Mouse (Mus musculus) forebrain, embryonic 12.5 days (tissue): ENCODE data around the gene Meiob. TPM values are rescaled to one million over a fixed set of nuclear protein-coding genes. Genes with fewer than 3 reads are reported as not detected.

Experiments
- ATAC-seq: fragments of 200-750 bp; cut with Nextera tagmentation; 2 replicates; pipeline ENCODE4 v1.8.0; 2017; ENCODE audit warnings: moderate TSS enrichment; ENCODE audit not compliant: low FRiP score
- H3K27ac ChIP-seq: fragments of 300-500 bp; sonication (generic); 2 replicates; pipeline ENCODE4 v1.5.1; 2016; ENCODE audit warnings: mild to moderate bottlenecking
- H3K27me3 ChIP-seq: fragments of 300-500 bp; sonication (generic); 2 replicates; pipeline ENCODE4 v1.6.1; 2016; ENCODE audit warnings: mild to moderate bottlenecking
- H3K36me3 ChIP-seq: fragments of 300-500 bp; sonication (generic); replicated peaks from 2 replicates; pipeline ENCODE4 v1.6.1; 2016; ENCODE audit warnings: mild to moderate bottlenecking
- H3K4me1 ChIP-seq: fragments of 300-500 bp; sonication (generic); 2 replicates; pipeline ENCODE4 v1.6.1; 2016
- H3K4me2 ChIP-seq: fragments of 300-500 bp; sonication (generic); 2 replicates; pipeline ENCODE4 v1.6.1; 2016; ENCODE audit warnings: mild to moderate bottlenecking, moderate library complexity
- H3K4me3 ChIP-seq: fragments of 300-500 bp; sonication (generic); replicated peaks from 2 replicates; pipeline ENCODE4 v1.5.1; 2016; ENCODE audit warnings: mild to moderate bottlenecking
- H3K9ac ChIP-seq: fragments of 300-500 bp; sonication (generic); 2 replicates; pipeline ENCODE4 v1.6.1; 2016; ENCODE audit warnings: mild to moderate bottlenecking
- H3K9me3 ChIP-seq: fragments of 300-500 bp; sonication (generic); 2 replicates; pipeline ENCODE4 v1.6.1; 2016
- WGBS: fragments of 180-500 bp; shearing (Covaris S2); methylation state at CpG from one replicate; pipeline ENCODE4 v1.1.7; 2016; 5-methylcytosine and 5-hydroxymethylcytosine counted together
- polyA plus RNA-seq: library from polyadenylated mRNA; unstranded; fragments of >200 nt; fragmentation: Nextera tagmentation; extraction: Ambion mirVana; gene quantifications from 2 replicates; pipeline ENCODE4 v1.2.1, GENCODE M21; 2016

The Meiob gene
- polyA plus RNA-seq, 1 experiment from 2014 or later: not detected

DNA sequence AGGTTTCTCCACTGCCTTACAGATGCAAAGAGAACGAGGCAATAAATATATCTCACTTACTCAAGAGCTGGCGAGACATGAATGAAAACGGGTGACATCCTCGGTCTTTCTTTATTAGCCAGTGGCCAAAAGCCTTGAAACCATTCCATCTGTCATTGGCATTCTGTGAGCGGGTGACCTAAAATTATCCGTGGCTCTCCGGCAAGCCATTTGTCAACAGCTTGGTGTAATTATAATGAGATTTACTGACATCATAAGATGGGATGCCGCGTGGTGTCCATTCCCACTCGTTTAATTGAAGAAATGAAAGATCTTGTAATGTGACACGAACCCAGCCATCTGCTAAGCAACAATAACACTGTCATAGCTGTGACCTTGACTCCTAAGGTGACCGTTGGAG, 9.3 kb upstream of the Meiob start:
- Histone ChIP-seq H3K27me3 (peaks cover 11% of the 10 kb centered on the region; the same call in 1 of the 2 replicates), H3K9ac (no peak overlapping the region), H3K27ac (no peak overlapping the region), H3K4me2 (no peak overlapping the region), H3K9me3 (no peaks in the 10 kb centered on the region), H3K4me3 (no peak overlapping the region), H3K36me3 (no peaks in the 10 kb centered on the region), H3K4me1 (no peaks in the 10 kb centered on the region)
- no peak for ATAC-seq
- WGBS: 77% methylated on average over 12 of the region's 12 CpGs

DNA sequence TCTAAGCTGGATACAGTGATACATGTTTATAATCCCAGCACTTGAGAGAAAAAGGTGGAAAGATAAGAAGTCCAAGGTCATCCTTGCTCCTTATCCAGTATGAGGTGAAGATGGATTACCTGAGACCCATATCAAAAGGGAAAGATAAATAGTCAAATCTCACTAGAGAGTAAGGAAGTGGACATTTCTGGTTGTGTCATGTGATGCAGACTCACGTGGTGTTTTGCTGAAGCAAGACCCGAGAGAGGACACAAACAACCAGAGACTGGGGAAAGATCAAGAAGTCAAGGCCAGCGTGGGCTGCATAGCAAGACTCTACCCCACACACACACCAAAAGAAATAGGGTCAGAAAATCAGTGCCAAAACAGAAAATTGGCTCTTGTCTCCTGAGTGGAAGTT, 7.1 kb upstream of the Meiob start:
- Histone ChIP-seq H3K36me3 (no peaks in the 10 kb centered on the region), H3K9me3 (no peaks in the 10 kb centered on the region), H3K9ac (no peak overlapping the region), H3K4me2 (no peak overlapping the region), H3K27ac (no peak overlapping the region), H3K4me3 (no peak overlapping the region), H3K4me1 (no peaks in the 10 kb centered on the region), H3K27me3 (0 out of 2 replicates have a peak, but pooled peaks cover 6% of the 10 kb centered on the region)
- no peak for ATAC-seq
- WGBS: 71% methylated on average over 3 of the region's 3 CpGs

GRCm38 (mm10) chr17:24798229-24798628, 5.9 kb upstream of the Meiob start:
- Histone ChIP-seq H3K9ac (no peak overlapping the region), H3K4me1 (no peaks in the 10 kb centered on the region), H3K36me3 (no peaks in the 10 kb centered on the region), H3K4me3 (no peak overlapping the region), H3K27ac (no peak overlapping the region), H3K4me2 (no peak overlapping the region), H3K27me3 (peaks cover 12% of the 10 kb centered on the region; the same call in 1 of the 2 replicates), H3K9me3 (no peaks in the 10 kb centered on the region)
- ATAC-seq: no peak
- 59% methylated on average over 9 of the region's 9 CpGs for WGBS

DNA sequence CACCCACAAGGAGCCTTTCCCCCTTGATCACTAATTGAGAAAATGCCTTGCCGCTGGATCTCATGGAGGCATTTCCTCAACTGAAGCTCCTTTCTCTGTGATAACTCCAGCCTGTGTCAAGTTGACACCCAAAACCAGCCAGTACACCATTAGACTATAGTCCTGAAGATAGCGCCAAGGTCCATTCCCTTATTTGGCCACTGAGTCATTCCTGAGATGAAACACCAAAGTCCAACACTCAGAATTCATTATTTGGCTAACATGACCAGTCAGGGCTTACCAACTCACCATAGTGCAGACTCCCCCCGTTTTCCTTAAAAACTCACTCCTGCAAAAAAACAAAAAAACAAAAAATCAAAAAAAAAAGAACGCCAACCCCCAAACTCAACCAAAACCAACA, 4.6 kb upstream of the Meiob start:
- Histone ChIP-seq H3K9me3 (no peaks in the 10 kb centered on the region), H3K27ac (no peak overlapping the region), H3K4me3 (no peak overlapping the region), H3K36me3 (no peaks in the 10 kb centered on the region), H3K4me2 (no peak overlapping the region), H3K4me1 (peaks cover 5% of the 10 kb centered on the region; the same call in 1 of the 2 replicates), H3K27me3 (peaks cover 23% of the 10 kb centered on the region), H3K9ac (no peak overlapping the region)
- 91% methylated on average over 4 of the region's 4 CpGs for WGBS
- ATAC-seq: no peak

- Histone ChIP-seq H3K4me2 (no peak overlapping the region), H3K27me3 (peaks cover 31% of the 10 kb centered on the region), H3K36me3 (no peaks in the 10 kb centered on the region), H3K9me3 (no peaks in the 10 kb centered on the region), H3K27ac (no peak overlapping the region), H3K4me3 (no peak overlapping the region), H3K4me1 (peaks cover 7% of the 10 kb centered on the region; the same call in 1 of the 2 replicates), H3K9ac (no peak overlapping the region)
- no peak for ATAC-seq
- WGBS: 58% methylated on average over 3 of the region's 3 CpGs
These were observed 3.6 kb upstream of the Meiob start for GRCm38 (mm10) chr17:24800524-24800923.

DNA sequence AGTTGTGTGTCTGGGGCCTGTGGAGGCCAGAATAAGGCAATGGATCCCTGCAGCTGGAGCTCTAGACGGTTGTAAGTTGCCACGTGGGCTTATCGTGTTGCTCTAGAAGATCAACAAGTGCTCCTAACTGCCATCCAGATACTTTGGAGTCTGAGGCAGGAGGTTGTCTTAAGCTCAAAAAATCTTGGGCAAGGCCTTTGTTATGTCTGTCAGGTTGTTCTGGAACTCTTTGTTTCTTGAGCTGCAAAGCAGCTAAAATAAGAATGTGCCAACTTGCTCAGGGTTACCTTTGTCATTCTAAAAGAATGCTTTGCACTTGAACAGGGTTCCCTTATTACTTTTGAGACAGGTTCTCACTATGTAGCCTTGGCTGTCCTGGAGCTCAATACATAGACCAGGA, 7.1 kb downstream of the Meiob start:
- Histone ChIP-seq H3K4me2 (no peak overlapping the region), H3K4me1 (no peaks in the 10 kb centered on the region), H3K4me3 (no peak overlapping the region), H3K36me3 (no peaks in the 10 kb centered on the region), H3K27me3 (peaks cover 20% of the 10 kb centered on the region), H3K9ac (no peak overlapping the region), H3K27ac (no peak overlapping the region), H3K9me3 (no peaks in the 10 kb centered on the region)
- 76% methylated on average over 3 of the region's 3 CpGs for WGBS
- ATAC-seq: no peak

DNA sequence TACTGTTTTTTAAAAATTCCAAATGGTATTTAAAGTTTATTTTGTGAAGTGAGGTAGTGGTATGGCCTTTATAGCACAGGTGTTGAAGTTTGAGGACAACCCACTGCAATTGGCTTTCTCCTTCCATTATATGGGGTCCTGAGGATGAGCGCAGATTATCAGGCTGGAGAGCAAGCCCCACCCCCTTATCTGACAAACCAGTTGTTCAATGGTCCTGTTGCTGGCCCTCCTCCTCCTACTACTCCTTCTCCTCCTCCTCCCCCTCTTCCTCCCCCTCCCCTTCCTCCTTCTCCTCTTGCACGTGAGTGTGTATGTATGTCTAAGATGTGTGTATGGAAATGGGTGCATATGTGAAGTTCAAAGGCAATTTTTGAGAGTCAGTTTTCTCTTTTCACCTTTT, 8.1 kb downstream of the Meiob start:
- no peaks in the 10 kb centered on the region for H3K9me3 ChIP-seq
- no peak overlapping the region for H3K27ac ChIP-seq
- peaks cover 13% of the 10 kb centered on the region for H3K27me3 ChIP-seq
- no peak for ATAC-seq
- no peaks in the 10 kb centered on the region for H3K36me3 ChIP-seq
- no peak overlapping the region for H3K9ac ChIP-seq
- no peaks in the 10 kb centered on the region for H3K4me1 ChIP-seq
- no peak overlapping the region for H3K4me2 ChIP-seq
- 46% methylated on average over 2 of the region's 2 CpGs for WGBS
- H3K4me3 ChIP-seq: no peak overlapping the region

DNA sequence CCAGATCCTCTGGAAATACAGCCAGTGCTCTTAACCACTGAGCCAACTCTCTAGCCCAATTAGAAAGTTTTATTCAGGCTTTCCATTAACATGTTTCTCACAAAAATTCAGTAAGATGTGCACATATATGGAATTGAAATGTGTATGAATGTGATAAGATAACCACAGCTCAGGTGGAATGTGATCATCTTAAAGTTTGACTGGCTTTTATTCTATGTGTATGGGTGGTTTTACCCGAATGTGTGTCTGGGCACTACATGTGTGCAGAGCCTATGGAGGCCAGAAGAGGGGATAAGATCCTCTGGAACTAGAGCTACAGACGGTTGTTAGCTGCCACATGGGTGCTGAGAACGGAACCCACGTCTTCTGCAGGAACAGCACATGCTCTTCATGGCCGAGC, 11.2 kb downstream of the Meiob start:
- H3K4me3 ChIP-seq: no peak overlapping the region
- no peaks in the 10 kb centered on the region for H3K36me3 ChIP-seq
- no peak for ATAC-seq
- peaks cover 4% of the 10 kb centered on the region; the same call in 1 of the 2 replicates for H3K27me3 ChIP-seq
- no peaks in the 10 kb centered on the region for H3K4me1 ChIP-seq
- no peak overlapping the region for H3K4me2 ChIP-seq
- no peak overlapping the region for H3K27ac ChIP-seq
- WGBS: 88% methylated on average over 5 of the region's 5 CpGs
- H3K9me3 ChIP-seq: no peaks in the 10 kb centered on the region
- no peak overlapping the region for H3K9ac ChIP-seq

- WGBS: 52% methylated on average over 1 of the region's 1 CpGs
- no peak for ATAC-seq
These were observed 13.4 kb downstream of the Meiob start for GRCm38 (mm10) chr17:24817503-24817902.

GRCm38 (mm10) chr17:24818172-24818571, 14.1 kb downstream of the Meiob start:
- WGBS: 57% methylated on average over 6 of the region's 6 CpGs
- Histone ChIP-seq H3K4me1 (no peaks in the 10 kb centered on the region), H3K9me3 (no peaks in the 10 kb centered on the region), H3K4me2 (no peak overlapping the region), H3K27me3 (peaks cover 6% of the 10 kb centered on the region), H3K27ac (no peak overlapping the region), H3K9ac (no peak overlapping the region), H3K36me3 (no peaks in the 10 kb centered on the region), H3K4me3 (no peak overlapping the region)
- ATAC-seq: no peak

More at GRCm38 (mm10) chr17:24817503-24817902, 13.4 kb downstream of the Meiob start:
- Histone ChIP-seq H3K9ac (no peak overlapping the region), H3K4me1 (no peaks in the 10 kb centered on the region), H3K27ac (no peak overlapping the region), H3K9me3 (no peaks in the 10 kb centered on the region), H3K36me3 (no peaks in the 10 kb centered on the region), H3K4me2 (no peak overlapping the region), H3K27me3 (peaks cover 8% of the 10 kb centered on the region), H3K4me3 (no peak overlapping the region)

GRCm38 (mm10) chr17:24819469-24819868, 15.4 kb downstream of the Meiob start:
- H3K27me3 ChIP-seq: peaks cover 7% of the 10 kb centered on the region
- no peak overlapping the region for H3K4me3 ChIP-seq
- ATAC-seq: no peak
- H3K27ac ChIP-seq: no peak overlapping the region
- H3K36me3 ChIP-seq: no peaks in the 10 kb centered on the region
- 78% methylated on average over 2 of the region's 2 CpGs for WGBS
- H3K4me1 ChIP-seq: no peaks in the 10 kb centered on the region
- no peak overlapping the region for H3K9ac ChIP-seq
- H3K4me2 ChIP-seq: no peak overlapping the region
- no peaks in the 10 kb centered on the region for H3K9me3 ChIP-seq

GRCm38 (mm10) chr17:24821351-24822280, 17.5 kb downstream of the Meiob start:
- H3K4me3 ChIP-seq: no peak overlapping the region
- H3K27me3 ChIP-seq: peaks cover 9% of the 10 kb centered on the region
- no peaks in the 10 kb centered on the region for H3K36me3 ChIP-seq
- 60% methylated on average over 3 of the region's 3 CpGs for WGBS
- no peak overlapping the region for H3K4me2 ChIP-seq
- no peaks in the 10 kb centered on the region for H3K9me3 ChIP-seq
- no peaks in the 10 kb centered on the region for H3K4me1 ChIP-seq
- H3K27ac ChIP-seq: no peak overlapping the region
- no peak overlapping the region for H3K9ac ChIP-seq
- no peak for ATAC-seq

GRCm38 (mm10) chr17:24839842-24840241, 35.8 kb downstream of the Meiob start, which contains the start of gene Hagh:
TSS of gene Hagh (plus strand) at chr17:24840143.
- Histone ChIP-seq H3K4me1 (no peaks in the 10 kb centered on the region), H3K27me3 (peaks cover 26% of the 10 kb centered on the region), H3K27ac (no peak within 1 kb of the TSS), H3K36me3 (no peaks in the 10 kb centered on the region), H3K9ac (no peak within 1 kb of the TSS), H3K4me3 (no peak within 1 kb of the TSS), H3K9me3 (no peaks in the 10 kb centered on the region), H3K4me2 (no peak within 1 kb of the TSS)
- 80% methylated on average over 8 of the region's 8 CpGs for WGBS
- no peak for ATAC-seq
